8 mouse cellular contexts compared by ENCODE assay signal in genomic region chr3:142674607-142675006, GRCm38 (mm10). TPM values are rescaled to one million over a fixed set of nuclear protein-coding genes. Genes with fewer than 3 reads are reported as not detected.
DNase-seq lines count a peak whose midpoint lies in the region; ATAC-seq and TF ChIP-seq lines count a peak whose summit lies in the region.
"Had no signal": no experiment of that assay in that cellular context is flagged by ENCODE, and none has a peak within 500 bp of the region (broad histone marks: within the 10 kb centered on the region; RNA-seq: fewer than 3 reads in every experiment).

No protein-coding gene starts in this region.

- intact Hi-C loops in left cerebral cortex, postnatal 14 days (cut with DNase I), result no loop called here
- intact Hi-C loops in left cerebral cortex, postnatal 4 days (cut with DNase I), result no loop called here

- no peak for TF ChIP-seq POLR2A in CH12.LX (IDR thresholded peaks at IDR 0.05; ENCODE audit: low read depth, low read length)

- TF ChIP-seq RAD21 in CH12.LX (IDR thresholded peaks at IDR 0.05; ENCODE audit: low read depth, low read length), result peak; percentile 82

- no peaks in the 10 kb centered on the region for H3K79me2 ChIP-seq in CH12.LX (replicated peaks; ENCODE audit: control insufficient read depth, extremely low read depth, insufficient read depth, poor library complexity, severe bottlenecking)

- no peaks in the 10 kb centered on the region for H3K36me3 ChIP-seq in CH12.LX (replicated peaks in 1 of 2; ENCODE audit: control insufficient read depth in 1 of 2, insufficient read depth in 1 of 2, low read length in 1 of 2)
- H3K36me3 ChIP-seq: neural tube, embryonic 12.5 days had no signal

- no peaks in the 10 kb centered on the region for H3K9me3 ChIP-seq in CH12.LX (replicated peaks; ENCODE audit: low read length)
- H3K9me3 ChIP-seq: neural tube, embryonic 12.5 days had no signal

- ATAC-seq in Patski, result no peak

- H3K27me3 ChIP-seq in CH12.LX (replicated peaks), result no peaks in the 10 kb centered on the region
- H3K27me3 ChIP-seq in Patski, result peaks cover 14% of the 10 kb centered on the region
- H3K27me3 ChIP-seq: neural tube, embryonic 12.5 days had no signal

- no peak overlapping the region for H3K9ac ChIP-seq in CH12.LX (ENCODE audit: insufficient read depth, low read depth)
- H3K9ac ChIP-seq: neural tube, embryonic 12.5 days had no signal

- dilution Hi-C loops in CH12.LX (cut with MboI; ENCODE audit: extremely low pct_ligation_motif_present, extremely low pct_unique_long_range_greater_than_20kb, low sequenced_read_pairs), result no loop called here

- peaks cover 0 to 13% of the 10 kb centered on the region in 2 experiments; a peak in 2 of 4 replicates for H3K4me1 ChIP-seq in CH12.LX (ENCODE audit: control insufficient read depth in 1 of 2, insufficient read depth in 2 of 2)
- H3K4me1 ChIP-seq: neural tube, embryonic 12.5 days had no signal

- H3K4me2 ChIP-seq in CH12.LX (ENCODE audit: insufficient read depth, low read depth, poor library complexity, severe bottlenecking), result no peak overlapping the region
- H3K4me2 ChIP-seq: neural tube, embryonic 12.5 days had no signal

- peak; percentile 11 to 25 for DNase-seq in left cerebral cortex, postnatal 14 days (ENCODE audit: low spot score in 2 of 2)
- DNase-seq in left cerebral cortex, postnatal 4 days, result no peak
- DNase-seq in CH12.LX (ENCODE audit: extremely low read depth), result peak; percentile 60
- no peak for DNase-seq in Patski (ENCODE audit: low read depth, low spot score)
- peak; percentile 32 for DNase-seq in naive thymus-derived CD4-positive, alpha-beta T cell, adult 2 months (ENCODE audit: low read depth)
- DNase-seq in testis, postnatal 10 days (ENCODE audit: low spot score), result no peak
- no peak for DNase-seq in layer of hippocampus, adult 9-11 months

- TF ChIP-seq EP300 in CH12.LX (IDR thresholded peaks at IDR 0.05; ENCODE audit: low read length), result no peak

- POLR2A ChIA-PET in Patski (lab: Charles Lee), result no interaction called here

- H3K27ac ChIP-seq in CH12.LX (ENCODE audit: insufficient read depth, low read depth), result no peak overlapping the region
- H3K27ac ChIP-seq: neural tube, embryonic 12.5 days had no signal

- no peak overlapping the region for H3K4me3 ChIP-seq in CH12.LX (replicated peaks in 1 of 3; ENCODE audit: low read depth in 2 of 3, low read length in 2 of 3, poor library complexity in 1 of 3)
- H3K4me3 ChIP-seq: neural tube, embryonic 12.5 days had no signal

- in situ Hi-C loops in CH12.LX (cut with MboI; ENCODE audit: low pct_ligation_motif_present, low pct_unique_long_range_greater_than_20kb, low sequenced_read_pairs), result loop anchor here (5.0 kb wide), 1 partner anchor 33 kb away; no protein-coding TSS in a partner anchor
- in situ Hi-C loops in Patski (cut with MboI; ENCODE audit: low pct_unique_long_range_greater_than_20kb), result no loop called here

- TF ChIP-seq CTCF in CH12.LX (conservative IDR thresholded peaks at IDR 0.05 in 1 of 2, IDR thresholded peaks at IDR 0.05 in 1 of 2; ENCODE audit: low read depth in 2 of 2, low read length in 2 of 2) (peak; percentile 44 to 89; a peak in 2 of 4 replicates), Patski (IDR thresholded peaks at IDR 0.05) (peak; percentile 58)

- CTCF ChIA-PET in Patski (lab: Charles Lee), result no interaction called here

TF ChIP-seq in CH12.LX, 34 proteins besides CTCF, POLR2A, EP300 and RAD21:
- TF ChIP-seq JUND (conservative IDR thresholded peaks at IDR 0.05; ENCODE audit: low read depth, low read length) (peak; percentile 46; the same call in 1 of the 2 replicates), MYC (IDR thresholded peaks at IDR 0.05; ENCODE audit: low read depth, low read length) (0 out of 2 replicates have a peak, but pooled peaks have one; percentile 6), MAX (IDR thresholded peaks at IDR 0.05; ENCODE audit: low read length) (no peak), SMC3 (IDR thresholded peaks at IDR 0.05; ENCODE audit: low read depth, low read length) (peak; percentile 73)

RNA-seq across cellular contexts. Expression of gene Kyat3, which starts 26.2 kb away (rescaled TPM):
- 1 to 10 TPM; 4.7 to 5.2 TPM for total RNA-seq in left cerebral cortex, postnatal 14 days (2021)
- total RNA-seq in left cerebral cortex, postnatal 4 days (2021), result 1 to 10 TPM; 2.8 to 3.3 TPM
- total RNA-seq in CH12.LX (2012; rRNA removed) (43.3 and 56.2 TPM in 2 replicates), CH12.LX (2014; rRNA removed) (122 and 135 TPM in 2 replicates)
- polyA plus RNA-seq in CH12.LX (2012; ENCODE audit: insufficient read length, low read depth) (86.1 and 95.0 TPM in 2 replicates), Patski (2021) (14.7 TPM)

RNA-seq across cellular contexts. Expression of gene Gbp2, which starts 54.2 kb away (rescaled TPM):
- 1 to 10 TPM; 1.1 TPM for total RNA-seq in left cerebral cortex, postnatal 14 days (2021)
- total RNA-seq in left cerebral cortex, postnatal 4 days (2021), result under 1 TPM; 0.77 to 0.90 TPM
- total RNA-seq in CH12.LX (2012; rRNA removed) (13.3 and 22.5 TPM in 2 replicates), CH12.LX (2014; rRNA removed) (48.4 and 51.1 TPM in 2 replicates)
- polyA plus RNA-seq in CH12.LX (2012; ENCODE audit: insufficient read length, low read depth) (36.5 and 42.6 TPM in 2 replicates), Patski (2021) (16.2 TPM)

Comparison
In these comparisons a context has a peak if more than half of its experiments do, and no peak if none do; other contexts are left out.
1. DNase-seq: peak in left cerebral cortex, postnatal 14 days (2 of 2), CH12.LX (single experiment) and naive thymus-derived CD4-positive, alpha-beta T cell, adult 2 months (single experiment); none in left cerebral cortex, postnatal 4 days (single experiment), Patski (single experiment), testis, postnatal 10 days (single experiment) and layer of hippocampus, adult 9-11 months (single experiment).
2. RNA of gene Kyat3, which starts 26.2 kb away (total RNA-seq): 43.3 to 135 TPM in CH12.LX; 4.7 to 5.2 TPM in left cerebral cortex, postnatal 14 days and 2.8 to 3.3 TPM in left cerebral cortex, postnatal 4 days; every median in the first group is over 4 times any median in the second.
3. RNA of gene Gbp2, which starts 54.2 kb away (total RNA-seq): 13.3 to 51.1 TPM in CH12.LX; 1.1 TPM in left cerebral cortex, postnatal 14 days and 0.77 to 0.90 TPM in left cerebral cortex, postnatal 4 days; every median in the first group is over 4 times any median in the second.